Mouse (Mus musculus) limb, embryonic 12.5 days (tissue): Measurements from ENCODE around the gene Slc27a3. TPM values are rescaled to one million over a fixed set of nuclear protein-coding genes. Genes with fewer than 3 reads are reported as not detected.

ENCODE experiments used
- ATAC-seq: fragments of 200-750 bp; cut with Nextera tagmentation; 2 replicates; pipeline ENCODE4 v1.8.0; 2017; ENCODE audit warnings: low read depth, moderate TSS enrichment; ENCODE audit not compliant: insufficient number of reproducible peaks, insufficient read depth, low FRiP score, low TSS enrichment
- H3K27ac ChIP-seq: fragments of 300-500 bp; sonication (generic); 2 replicates; pipeline ENCODE4 v1.5.1; 2016; ENCODE audit warnings: mild to moderate bottlenecking, moderate library complexity
- H3K27me3 ChIP-seq: fragments of 300-500 bp; sonication (generic); 2 replicates; pipeline ENCODE4 v1.6.1; 2016; ENCODE audit warnings: mild to moderate bottlenecking, moderate library complexity
- H3K36me3 ChIP-seq: fragments of 300-500 bp; sonication (generic); 2 replicates; pipeline ENCODE4 v1.6.1; 2016; ENCODE audit warnings: mild to moderate bottlenecking, moderate library complexity
- H3K4me1 ChIP-seq: fragments of 300-500 bp; sonication (generic); replicated peaks from 2 replicates; pipeline ENCODE4 v1.6.1; 2016
- H3K4me2 ChIP-seq: fragments of 300-500 bp; sonication (generic); 2 replicates; pipeline ENCODE4 v1.6.1; 2016; ENCODE audit warnings: mild to moderate bottlenecking, moderate library complexity
- H3K4me3 ChIP-seq: fragments of 300-500 bp; sonication (generic); replicated peaks from 2 replicates; pipeline ENCODE4 v1.5.1; 2016; ENCODE audit warnings: mild to moderate bottlenecking
- H3K9ac ChIP-seq: fragments of 300-500 bp; sonication (generic); replicated peaks from 2 replicates; pipeline ENCODE4 v1.6.1; 2016; ENCODE audit warnings: mild to moderate bottlenecking, moderate library complexity
- H3K9me3 ChIP-seq: fragments of 300-500 bp; sonication (generic); 2 replicates; pipeline ENCODE4 v1.6.1; 2016; ENCODE audit warnings: mild to moderate bottlenecking, moderate library complexity
- WGBS: fragments of 180-500 bp; shearing (Covaris S2); methylation state at CpG from one replicate; pipeline ENCODE4 v1.1.7; 2016; 5-methylcytosine and 5-hydroxymethylcytosine counted together
- polyA plus RNA-seq: library from polyadenylated mRNA; unstranded; fragments of >200 nt; fragmentation: Nextera tagmentation; extraction: Ambion mirVana; gene quantifications from 2 replicates; pipeline ENCODE4 v1.2.1, GENCODE M21; 2016

Slc27a3 gene
- polyA plus RNA-seq, 1 experiment from 2014 or later = 43.6 TPM

- Histone ChIP-seq H3K27ac (no peak overlapping the region), H3K4me2 (no peak overlapping the region), H3K36me3 (peaks cover 23% of the 10 kb centered on the region), H3K9ac (no peak overlapping the region), H3K4me1 (peaks cover 7% of the 10 kb centered on the region; the same call in 1 of the 2 replicates), H3K27me3 (no peaks in the 10 kb centered on the region), H3K9me3 (0 out of 2 replicates have a peak, but pooled peaks cover 4% of the 10 kb centered on the region), H3K4me3 (no peak overlapping the region)
- ATAC-seq = no peak
Observed at GRCm38 (mm10) chr3:90340177-90340576, 49.6 kb downstream of the Slc27a3 start.

- Histone ChIP-seq H3K9ac (no peak overlapping the region), H3K4me2 (no peak overlapping the region), H3K9me3 (0 out of 2 replicates have a peak, but pooled peaks cover 4% of the 10 kb centered on the region), H3K4me1 (peaks cover 7% of the 10 kb centered on the region; the same call in 1 of the 2 replicates), H3K27ac (no peak overlapping the region), H3K4me3 (no peak overlapping the region), H3K36me3 (peaks cover 14% of the 10 kb centered on the region), H3K27me3 (no peaks in the 10 kb centered on the region)
- no peak for ATAC-seq
- 88% methylated on average over 3 of the region's 3 CpGs for WGBS
Observed at GRCm38 (mm10) chr3:90338190-90338589, 51.5 kb downstream of the Slc27a3 start.

GRCm38 (mm10) chr3:90335517-90335916, 54.2 kb downstream of the Slc27a3 start:
- no peak overlapping the region for H3K27ac ChIP-seq
- H3K4me2 ChIP-seq = no peak overlapping the region
- no peaks in the 10 kb centered on the region for H3K9me3 ChIP-seq
- H3K4me1 ChIP-seq = peaks cover 7% of the 10 kb centered on the region; the same call in 1 of the 2 replicates
- H3K27me3 ChIP-seq = no peaks in the 10 kb centered on the region
- H3K4me3 ChIP-seq = no peak overlapping the region
- H3K9ac ChIP-seq = no peak overlapping the region
- ATAC-seq = no peak
- H3K36me3 ChIP-seq = no peaks in the 10 kb centered on the region

Other genes with a start within 250 kb of the Slc27a3 start
- 1,443 and 1,486 TPM in 2 replicates for gene Rps27, start 176.3 kb downstream of the Slc27a3 start, polyA plus RNA-seq
- gene Rab13, start 176.2 kb downstream of the Slc27a3 start, polyA plus RNA-seq = 28.2 and 29.8 TPM in 2 replicates
- gene Jtb, start 158.3 kb downstream of the Slc27a3 start, polyA plus RNA-seq = 86.2 and 88.6 TPM in 2 replicates
- gene Creb3l4, start 146.4 kb downstream of the Slc27a3 start, polyA plus RNA-seq = 11.7 and 12.9 TPM in 2 replicates
- gene Slc39a1, start 141.8 kb downstream of the Slc27a3 start, polyA plus RNA-seq = 56.8 and 62.0 TPM in 2 replicates
- 18.6 and 30.3 TPM in 2 replicates for gene Crtc2, start 135.8 kb downstream of the Slc27a3 start, polyA plus RNA-seq
- gene Dennd4b, start 124.8 kb downstream of the Slc27a3 start, polyA plus RNA-seq = 5.7 and 5.9 TPM in 2 replicates
- 17.7 and 19.5 TPM in 2 replicates for gene Gatad2b, start 96.8 kb downstream of the Slc27a3 start, polyA plus RNA-seq
- gene Ints3, start 43.7 kb upstream of the Slc27a3 start, polyA plus RNA-seq = 43.4 and 44.5 TPM in 2 replicates
- gene Npr1, start 75.9 kb upstream of the Slc27a3 start, polyA plus RNA-seq = 2.7 and 3.8 TPM in 2 replicates
- gene Ilf2, start 86.2 kb upstream of the Slc27a3 start, polyA plus RNA-seq = 329 and 362 TPM in 2 replicates
- 66.2 and 71.3 TPM in 2 replicates for gene Snapin, start 101.1 kb upstream of the Slc27a3 start, polyA plus RNA-seq
- 210 and 213 TPM in 2 replicates for gene Chtop, start 119.6 kb upstream of the Slc27a3 start, polyA plus RNA-seq
- gene S100a1, start 124.5 kb upstream of the Slc27a3 start, polyA plus RNA-seq = 7.3 and 8.3 TPM in 2 replicates
- gene S100a13, start 124.5 kb upstream of the Slc27a3 start, polyA plus RNA-seq = 19.8 and 20.1 TPM in 2 replicates
- gene S100a14, start 136.9 kb upstream of the Slc27a3 start, polyA plus RNA-seq = 0.20 and 1.0 TPM in 2 replicates
- 39.6 and 43.7 TPM in 2 replicates for gene S100a16, start 147.3 kb upstream of the Slc27a3 start, polyA plus RNA-seq
- 0.06 and 0.16 TPM in 2 replicates for gene S100a3, start 170.6 kb upstream of the Slc27a3 start, polyA plus RNA-seq
- gene S100a2, start 200.3 kb upstream of the Slc27a3 start, polyA plus RNA-seq = not detected in 2 replicates
- not detected in 2 replicates for gene Gm42674, start 212.0 kb upstream of the Slc27a3 start, polyA plus RNA-seq
- gene S100a4, start 213.8 kb upstream of the Slc27a3 start, polyA plus RNA-seq = 3.5 and 4.7 TPM in 2 replicates
- not detected in 2 replicates for gene S100a5, start 218.6 kb upstream of the Slc27a3 start, polyA plus RNA-seq
- gene S100a6, start 222.9 kb upstream of the Slc27a3 start, polyA plus RNA-seq = 25.4 and 30.1 TPM in 2 replicates